Mouse (Mus musculus) liver, embryonic 13.5 days (tissue): ENCODE results near the gene 2200002J24Rik. TPM values are rescaled to one million over a fixed set of nuclear protein-coding genes. Genes with fewer than 3 reads are reported as not detected.

Experiments used
- ATAC-seq: fragments of 200-750 bp; cut with Nextera tagmentation; 2 replicates; pipeline ENCODE4 v1.8.0; 2017; ENCODE audit warnings: low read depth, mild to moderate bottlenecking, moderate number of reproducible peaks, moderate library complexity
- DNase-seq: peaks from one replicate; pipeline ENCODE4 v3.0.0; 2022
- H3K27ac ChIP-seq: fragments of 300-500 bp; sonication (generic); 2 replicates; pipeline ENCODE4 v1.5.1; 2015; ENCODE audit warnings: moderate library complexity, mild to moderate bottlenecking, inconsistent platforms
- H3K27me3 ChIP-seq: fragments of 300-500 bp; sonication (generic); 2 replicates; pipeline ENCODE4 v1.6.1; 2015; ENCODE audit warnings: mild to moderate bottlenecking, inconsistent platforms
- H3K36me3 ChIP-seq: fragments of 300-500 bp; sonication (generic); 2 replicates; pipeline ENCODE4 v1.6.1; 2015; ENCODE audit warnings: mild to moderate bottlenecking, inconsistent platforms
- H3K4me1 ChIP-seq: fragments of 300-500 bp; sonication (generic); replicated peaks from 2 replicates; pipeline ENCODE4 v1.6.1; 2015; ENCODE audit warnings: inconsistent platforms
- H3K4me2 ChIP-seq: fragments of 300-500 bp; sonication (generic); 2 replicates; pipeline ENCODE4 v1.6.1; 2015; ENCODE audit warnings: inconsistent platforms, mild to moderate bottlenecking, moderate library complexity
- H3K4me3 ChIP-seq: fragments of 300-500 bp; sonication (generic); replicated peaks from 2 replicates; pipeline ENCODE4 v1.5.1; 2015; ENCODE audit warnings: mild to moderate bottlenecking, inconsistent platforms
- H3K9ac ChIP-seq: fragments of 300-500 bp; sonication (generic); 2 replicates; pipeline ENCODE4 v1.6.1; 2015; ENCODE audit warnings: mild to moderate bottlenecking, inconsistent platforms
- H3K9me3 ChIP-seq: fragments of 300-500 bp; sonication (generic); replicated peaks from 2 replicates; pipeline ENCODE4 v1.6.1; 2016; ENCODE audit warnings: inconsistent platforms
- WGBS: fragments of 180-500 bp; shearing (Covaris S2); methylation state at CpG from one replicate; pipeline ENCODE4 v1.1.7; 2015; ENCODE audit not compliant: insufficient replicate concordance; 5-methylcytosine and 5-hydroxymethylcytosine counted together
- polyA plus RNA-seq: library from polyadenylated mRNA; unstranded; fragments of >200 nt; fragmentation: Nextera tagmentation; extraction: Ambion mirVana; gene quantifications from 2 replicates; pipeline ENCODE4 v1.2.1, GENCODE M21; 2015

Gene 2200002J24Rik
- polyA plus RNA-seq, 1 experiment from 2014 or later, result 0.37 TPM

- no peak overlapping the region for H3K4me2 ChIP-seq
- no peaks in the 10 kb centered on the region for H3K9me3 ChIP-seq
- ATAC-seq (no peak), DNase-seq (no peak)
- H3K4me1 ChIP-seq, result peaks cover 12% of the 10 kb centered on the region
- H3K4me3 ChIP-seq, result no peak overlapping the region
- H3K27me3 ChIP-seq, result no peaks in the 10 kb centered on the region
- H3K27ac ChIP-seq, result no peak overlapping the region
- no peaks in the 10 kb centered on the region for H3K36me3 ChIP-seq
- WGBS, result 20% methylated on average over 5 of the region's 5 CpGs
- no peak overlapping the region for H3K9ac ChIP-seq
Observed at GRCm38 (mm10) chr7:30698101-30698500, 625 bp upstream of the 2200002J24Rik start.

GRCm38 (mm10) chr7:30706214-30706882 is 7.6 kb downstream of the 2200002J24Rik start:
- Histone ChIP-seq H3K9ac (no peak overlapping the region), H3K9me3 (no peaks in the 10 kb centered on the region), H3K27ac (peak overlapping the region; percentile 43), H3K27me3 (peaks cover 1% of the 10 kb centered on the region; the same call in 1 of the 2 replicates), H3K4me1 (peaks cover 29% of the 10 kb centered on the region), H3K4me3 (no peak overlapping the region), H3K36me3 (no peaks in the 10 kb centered on the region), H3K4me2 (peak overlapping the region; percentile 45)
- no peak for DNase-seq
- WGBS, result 16% methylated on average over 7 of the region's 8 CpGs
- ATAC-seq, result peak; percentile 79

GRCm38 (mm10) chr7:30707441-30707840 is 8.7 kb downstream of the 2200002J24Rik start:
- no peak overlapping the region for H3K4me3 ChIP-seq
- no peak overlapping the region for H3K4me2 ChIP-seq
- ATAC-seq (no peak), DNase-seq (no peak)
- H3K9ac ChIP-seq, result no peak overlapping the region
- H3K4me1 ChIP-seq, result peaks cover 37% of the 10 kb centered on the region
- H3K9me3 ChIP-seq, result no peaks in the 10 kb centered on the region
- peaks cover 3% of the 10 kb centered on the region; the same call in 1 of the 2 replicates for H3K27me3 ChIP-seq
- WGBS, result 80% methylated on average over 1 of the region's 1 CpGs
- no peak overlapping the region for H3K27ac ChIP-seq
- no peaks in the 10 kb centered on the region for H3K36me3 ChIP-seq

- Histone ChIP-seq H3K36me3 (no peaks in the 10 kb centered on the region), H3K27ac (no peak within 1 kb of the TSS), H3K27me3 (peaks cover 35% of the 10 kb centered on the region), H3K9ac (no peak within 1 kb of the TSS), H3K4me2 (no peak within 1 kb of the TSS), H3K4me3 (no peak within 1 kb of the TSS), H3K4me1 (peaks cover 23% of the 10 kb centered on the region), H3K9me3 (no peaks in the 10 kb centered on the region)
- no peak for ATAC-seq
- 62% methylated on average over 3 of the region's 3 CpGs for WGBS
- DNase-seq, result no peak
Observed at GRCm38 (mm10) chr7:30711942-30712341, 13.2 kb downstream of the 2200002J24Rik start, which contains the start of gene Atp4a. Atp4a (plus strand) TSS chr7:30712209.

- H3K4me2 ChIP-seq, result peak overlapping the region; percentile 73
- no peaks in the 10 kb centered on the region for H3K36me3 ChIP-seq
- ATAC-seq (peak; percentile 95), DNase-seq (peak; percentile 91)
- no peaks in the 10 kb centered on the region for H3K9me3 ChIP-seq
- H3K4me3 ChIP-seq, result peak overlapping the region; percentile 48
- peaks cover 36% of the 10 kb centered on the region for H3K27me3 ChIP-seq
- H3K27ac ChIP-seq, result no peak overlapping the region
- WGBS, result 2% methylated on average over 43 of the region's 43 CpGs
- no peak overlapping the region for H3K9ac ChIP-seq
- peaks cover 24% of the 10 kb centered on the region for H3K4me1 ChIP-seq
Observed at GRCm38 (mm10) chr7:30717006-30717715, 18.4 kb downstream of the 2200002J24Rik start.

- WGBS, result 13% methylated on average over 14 of the region's 14 CpGs
- peak overlapping the region; percentile 73 for H3K4me2 ChIP-seq
- H3K4me1 ChIP-seq, result peaks cover 25% of the 10 kb centered on the region
- ATAC-seq (no peak), DNase-seq (no peak)
- no peak overlapping the region for H3K9ac ChIP-seq
- H3K4me3 ChIP-seq, result peak overlapping the region; percentile 48
- no peak overlapping the region for H3K27ac ChIP-seq
- H3K36me3 ChIP-seq, result no peaks in the 10 kb centered on the region
- H3K27me3 ChIP-seq, result peaks cover 33% of the 10 kb centered on the region
- no peaks in the 10 kb centered on the region for H3K9me3 ChIP-seq
Observed at GRCm38 (mm10) chr7:30717716-30718046, 19.0 kb downstream of the 2200002J24Rik start.

GRCm38 (mm10) chr7:30719669-30720068 is 20.9 kb downstream of the 2200002J24Rik start:
- ATAC-seq, result no peak
- whole genome bisulfite sequencing, result 69% methylated on average over 5 of the region's 5 CpGs
- Histone ChIP-seq H3K4me2 (no peak overlapping the region), H3K4me3 (no peak overlapping the region), H3K4me1 (peaks cover 31% of the 10 kb centered on the region), H3K36me3 (no peaks in the 10 kb centered on the region), H3K27ac (no peak overlapping the region), H3K9ac (no peak overlapping the region), H3K27me3 (peaks cover 26% of the 10 kb centered on the region), H3K9me3 (no peaks in the 10 kb centered on the region)
- DNase-seq, result no peak

GRCm38 (mm10) chr7:30721286-30721685 is 22.6 kb downstream of the 2200002J24Rik start:
- no peaks in the 10 kb centered on the region for H3K9me3 ChIP-seq
- peaks cover 6% of the 10 kb centered on the region; the same call in 1 of the 2 replicates for H3K36me3 ChIP-seq
- H3K4me2 ChIP-seq, result no peak overlapping the region
- 76% methylated on average over 7 of the region's 7 CpGs for WGBS
- H3K4me1 ChIP-seq, result peaks cover 31% of the 10 kb centered on the region
- no peak overlapping the region for H3K4me3 ChIP-seq
- DNase-seq, result no peak
- H3K9ac ChIP-seq, result no peak overlapping the region
- no peak for ATAC-seq
- no peak overlapping the region for H3K27ac ChIP-seq
- H3K27me3 ChIP-seq, result peaks cover 10% of the 10 kb centered on the region

GRCm38 (mm10) chr7:30723274-30723953 is 24.7 kb downstream of the 2200002J24Rik start:
- Histone ChIP-seq H3K4me3 (no peak overlapping the region), H3K27ac (no peak overlapping the region), H3K9me3 (no peaks in the 10 kb centered on the region), H3K9ac (no peak overlapping the region), H3K4me2 (no peak overlapping the region), H3K36me3 (peaks cover 22% of the 10 kb centered on the region), H3K4me1 (peaks cover 24% of the 10 kb centered on the region), H3K27me3 (no peaks in the 10 kb centered on the region)
- DNase-seq (no peak), ATAC-seq (no peak)
- WGBS, result 52% methylated on average over 6 of the region's 6 CpGs

GRCm38 (mm10) chr7:30728214-30728613 is 29.5 kb downstream of the 2200002J24Rik start:
- H3K27me3 ChIP-seq, result no peaks in the 10 kb centered on the region
- H3K27ac ChIP-seq, result peak overlapping the region; percentile 11; the same call in 1 of the 2 replicates
- H3K4me3 ChIP-seq, result peak overlapping the region; percentile 77
- H3K9ac ChIP-seq, result peak overlapping the region; percentile 87
- DNase-seq, result no peak
- peaks cover 35% of the 10 kb centered on the region for H3K4me1 ChIP-seq
- peaks cover 31% of the 10 kb centered on the region for H3K36me3 ChIP-seq
- peak overlapping the region; percentile 92 for H3K4me2 ChIP-seq
- no peak for ATAC-seq
- 71% methylated on average over 6 of the region's 6 CpGs for WGBS
- no peaks in the 10 kb centered on the region for H3K9me3 ChIP-seq

GRCm38 (mm10) chr7:30728739-30729395 is 30.1 kb downstream of the 2200002J24Rik start:
- no peak for DNase-seq
- 6% methylated on average over 26 of the region's 26 CpGs for WGBS

More at GRCm38 (mm10) chr7:30728739-30729395, 30.1 kb downstream of the 2200002J24Rik start:
- no peaks in the 10 kb centered on the region for H3K27me3 ChIP-seq
- no peaks in the 10 kb centered on the region for H3K9me3 ChIP-seq
- peak overlapping the region; percentile 87 for H3K9ac ChIP-seq
- peaks cover 36% of the 10 kb centered on the region for H3K36me3 ChIP-seq
- peak overlapping the region; percentile 92 for H3K4me2 ChIP-seq
- H3K27ac ChIP-seq, result peak overlapping the region; percentile 92
- H3K4me3 ChIP-seq, result peak overlapping the region; percentile 77
- peak; percentile 26 for ATAC-seq
- peaks cover 30% of the 10 kb centered on the region for H3K4me1 ChIP-seq
